45 mouse cellular contexts compared by ENCODE assay signal in genomic region chr7:30629013-30629412, GRCm38 (mm10). TPM values are rescaled to one million over a fixed set of nuclear protein-coding genes. Genes with fewer than 3 reads are reported as not detected.
"Had no signal": no experiment of that assay in that cellular context is flagged by ENCODE, and none has a peak within 500 bp of the region (broad histone marks: within the 10 kb centered on the region; RNA-seq: fewer than 3 reads in every experiment).

No protein-coding gene starts in this region.

- DNase-seq: left cerebral cortex, postnatal 4 days; liver; liver, embryonic 13.5 days; liver, postnatal 0 days; lung, adult 18-20 months; lung, adult 2 months; lung, embryonic 14.5 days; lung, postnatal 10 days; lung, postnatal 14 days; lung, postnatal 36 days; lung, postnatal 4 days; midbrain, embryonic 14.5 days had no signal

- H3K4me2 ChIP-seq: limb, embryonic 12.5 days; limb, embryonic 13.5 days; limb, embryonic 15.5 days; liver, embryonic 11.5 days; liver, embryonic 12.5 days; liver, embryonic 13.5 days; liver, embryonic 15.5 days; lung, embryonic 14.5 days; lung, embryonic 15.5 days; midbrain, embryonic 11.5 days; midbrain, embryonic 12.5 days; midbrain, embryonic 13.5 days; midbrain, embryonic 15.5 days had no signal

- H3K4me3 ChIP-seq: limb, embryonic 10.5 days; limb, embryonic 12.5 days; limb, embryonic 13.5 days; limb, embryonic 15.5 days; liver, embryonic 12.5 days; liver, embryonic 13.5 days; liver, embryonic 15.5 days; lung, embryonic 15.5 days; megakaryocyte, embryonic 14.5 days; midbrain, embryonic 10.5 days; midbrain, embryonic 12.5 days; midbrain, embryonic 13.5 days; midbrain, embryonic 15.5 days; myocyte had no signal

- H3K36me3 ChIP-seq: midbrain, embryonic 15.5 days had no signal

- H3K27ac ChIP-seq: limb, embryonic 10.5 days; limb, embryonic 12.5 days; limb, embryonic 13.5 days; limb, embryonic 15.5 days; liver, embryonic 12.5 days; liver, embryonic 13.5 days; liver, embryonic 14.5 days; liver, embryonic 15.5 days; lung, embryonic 15.5 days; macrophage; midbrain, embryonic 10.5 days; midbrain, embryonic 12.5 days; midbrain, embryonic 13.5 days; midbrain, embryonic 15.5 days had no signal

- H3K9me3 ChIP-seq: limb, embryonic 10.5 days; limb, embryonic 12.5 days; limb, embryonic 13.5 days; limb, embryonic 15.5 days; liver, embryonic 12.5 days; liver, embryonic 13.5 days; liver, embryonic 15.5 days; lung, embryonic 15.5 days; megakaryocyte, embryonic 14.5 days; midbrain, embryonic 10.5 days; midbrain, embryonic 12.5 days; midbrain, embryonic 13.5 days; midbrain, embryonic 15.5 days had no signal

- H3K9ac ChIP-seq: limb, embryonic 12.5 days; limb, embryonic 13.5 days; limb, embryonic 15.5 days; liver, embryonic 12.5 days; liver, embryonic 13.5 days; liver, embryonic 14.5 days; liver, embryonic 15.5 days; liver, postnatal 0 days; lung, embryonic 14.5 days; lung, embryonic 15.5 days; midbrain, embryonic 12.5 days; midbrain, embryonic 13.5 days; midbrain, embryonic 15.5 days had no signal

RNA-seq across cellular contexts. Expression of gene Etv2, which starts 6.6 kb away (rescaled TPM):
- total RNA-seq: left cerebral cortex, adult 18-20 months; left cerebral cortex, adult 8-10 months; left cerebral cortex, postnatal 10 days; left cerebral cortex, postnatal 14 days; left cerebral cortex, postnatal 36 days; left cerebral cortex, postnatal 4 days; megakaryocyte progenitor cell, adult 5-6 weeks; megakaryocyte-erythroid progenitor cell, adult 5-6 weeks; midbrain, postnatal 0 days; monocyte, adult 5-6 weeks had no signal
- polyA plus RNA-seq: limb, embryonic 12.5 days; limb, embryonic 13.5 days; limb, embryonic 14.5 days; limb, embryonic 15.5 days; liver, adult 2 months; liver, embryonic 14.5 days; liver, embryonic 15.5 days; liver, embryonic 16.5 days; liver, postnatal 0 days; lung, adult 2 months; lung, embryonic 14.5 days; lung, embryonic 15.5 days; lung, embryonic 16.5 days; lung, postnatal 0 days; macrophage; midbrain, embryonic 10.5 days; midbrain, embryonic 11.5 days; midbrain, embryonic 12.5 days; midbrain, embryonic 13.5 days; midbrain, embryonic 14.5 days; midbrain, embryonic 15.5 days; midbrain, embryonic 16.5 days; myocyte had no signal

RNA-seq across cellular contexts. Expression of gene Upk1a, which starts 16.4 kb away (rescaled TPM):
- total RNA-seq: liver, adult 2 months; monocyte, adult 5-6 weeks had no signal

RNA-seq across cellular contexts. Expression of gene Zbtb32, which starts 30.3 kb away (rescaled TPM):
- total RNA-seq: left cerebral cortex, adult 18-20 months; left cerebral cortex, adult 8-10 months; left cerebral cortex, postnatal 10 days; left cerebral cortex, postnatal 14 days; left cerebral cortex, postnatal 36 days; left cerebral cortex, postnatal 4 days; megakaryocyte progenitor cell, adult 5-6 weeks; megakaryocyte-erythroid progenitor cell, adult 5-6 weeks; midbrain, postnatal 0 days had no signal
- polyA plus RNA-seq: limb, embryonic 11.5 days had no signal
